29 mouse cellular contexts compared by ENCODE assay signal in the genomic region with DNA sequence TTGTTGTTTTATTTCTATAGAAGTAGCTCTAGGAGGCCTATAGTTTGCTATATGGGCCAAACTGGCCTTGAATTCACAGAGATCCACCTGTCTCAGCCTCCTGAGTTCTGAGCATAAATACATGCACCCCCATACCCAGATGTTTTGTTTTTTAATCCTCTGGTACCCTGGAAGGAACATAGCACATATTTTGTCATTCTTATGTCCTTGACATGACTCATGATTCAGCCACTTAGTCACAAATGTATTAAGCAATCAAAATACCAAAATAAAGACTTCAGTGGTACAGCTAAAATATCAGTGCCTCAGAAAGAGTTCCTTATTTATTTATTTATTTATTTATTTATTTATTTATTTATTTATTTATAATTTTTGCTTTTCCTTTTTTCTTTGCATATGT.
DNase-seq lines count a peak whose midpoint lies in the region; ATAC-seq and TF ChIP-seq lines count a peak whose summit lies in the region.
"Had no signal": no experiment of that assay in that cellular context is flagged by ENCODE, and none has a peak within 500 bp of the region (broad histone marks: within the 10 kb centered on the region; RNA-seq: fewer than 3 reads in every experiment).

No protein-coding gene starts in this region.

- H3K9ac ChIP-seq in lung, postnatal 0 days (replicated peaks; ENCODE audit: low read depth): no peak overlapping the region
- H3K9ac ChIP-seq: embryonic facial prominence, embryonic 13.5 days; embryonic facial prominence, embryonic 15.5 days; forebrain, embryonic 12.5 days had no signal

- H3K4me1 ChIP-seq in lung, postnatal 0 days (ENCODE audit: insufficient read depth, low read depth, low read length): no peaks in the 10 kb centered on the region
- H3K4me1 ChIP-seq in brown adipose tissue, adult 24 weeks (ENCODE audit: control insufficient read depth, insufficient read depth, insufficient read length, low read length): peaks cover 3% of the 10 kb centered on the region; the same call in 1 of the 2 replicates
- H3K4me1 ChIP-seq: embryonic facial prominence, embryonic 13.5 days; embryonic facial prominence, embryonic 15.5 days; forebrain, embryonic 10.5 days; forebrain, embryonic 12.5 days had no signal

- DNase-seq in lung, postnatal 0 days (ENCODE audit: low spot score): peak; percentile 32
- DNase-seq in lung, adult 18-20 months: no peak
- DNase-seq in 416B (ENCODE audit: low read depth): peak; percentile 78
- no peak for DNase-seq in kidney, adult 18-20 months
- DNase-seq in left cerebral cortex, postnatal 36 days (ENCODE audit: low spot score in 2 of 2): no peak
- no peak for DNase-seq in layer of hippocampus, postnatal 36 days
- DNase-seq: adrenal gland, adult 8-10 months; adrenal gland, postnatal 14 days; adrenal gland, postnatal 36 days; cerebellum, adult 11 months; cerebellum, adult 18-20 months; cerebellum, adult 8-10 months; cerebellum, adult 9-11 months; cerebellum, postnatal 14 days; cerebellum, postnatal 36 days; embryo, embryonic 11 days had no signal

- no peaks in the 10 kb centered on the region for H3K36me3 ChIP-seq in lung, postnatal 0 days (ENCODE audit: insufficient read depth, low read length)
- H3K36me3 ChIP-seq: embryonic facial prominence, embryonic 13.5 days; embryonic facial prominence, embryonic 15.5 days; forebrain, embryonic 10.5 days; forebrain, embryonic 12.5 days; G1E had no signal

- no peak for ATAC-seq in lung, postnatal 0 days
- ATAC-seq: activated CD4-positive, CD25-positive, alpha-beta regulatory T cell, adult 4 months; CD4-positive, CD25-positive, alpha-beta regulatory T cell, adult 4 months; forebrain, embryonic 14.5 days; forebrain, embryonic 16.5 days; Patski had no signal

- TF ChIP-seq EP300 in lung, postnatal 0 days (IDR thresholded peaks at IDR 0.05): no peak

- intact Hi-C loops in left cerebral cortex, postnatal 36 days (cut with DNase I): no loop called here

- no peaks in the 10 kb centered on the region for H3K27me3 ChIP-seq in lung, postnatal 0 days (replicated peaks; ENCODE audit: insufficient read depth, low read length)
- H3K27me3 ChIP-seq: CH12.LX; embryonic facial prominence, embryonic 13.5 days; embryonic facial prominence, embryonic 15.5 days; forebrain, embryonic 12.5 days; Patski had no signal

- H3K4me2 ChIP-seq in lung, postnatal 0 days (replicated peaks; ENCODE audit: low read depth, low read length): no peak overlapping the region
- H3K4me2 ChIP-seq: embryonic facial prominence, embryonic 13.5 days; embryonic facial prominence, embryonic 15.5 days; forebrain, embryonic 12.5 days had no signal

- H3K9me3 ChIP-seq in lung, postnatal 0 days (ENCODE audit: low read length): no peaks in the 10 kb centered on the region
- H3K9me3 ChIP-seq: embryonic facial prominence, embryonic 13.5 days; embryonic facial prominence, embryonic 15.5 days; forebrain, embryonic 10.5 days; forebrain, embryonic 12.5 days; G1E had no signal

- no peak for TF ChIP-seq CTCF in lung, postnatal 0 days (IDR thresholded peaks at IDR 0.05)

- H3K4me3 ChIP-seq in lung, postnatal 0 days (ENCODE audit: low read depth, low read length): no peak overlapping the region
- H3K4me3 ChIP-seq in brown adipose tissue, adult 24 weeks (ENCODE audit: insufficient read depth, low read depth, low read length): no peak overlapping the region
- H3K4me3 ChIP-seq: embryonic facial prominence, embryonic 13.5 days; embryonic facial prominence, embryonic 15.5 days; erythroblast, embryonic 14.5 days; forebrain, embryonic 10.5 days; forebrain, embryonic 12.5 days had no signal

- H3K27ac ChIP-seq in lung, postnatal 0 days (ENCODE audit: low read length): no peak overlapping the region
- H3K27ac ChIP-seq in brown adipose tissue, adult 24 weeks (replicated peaks; ENCODE audit: low read depth, low read length): 0 out of 2 replicates have a peak overlapping the region, but pooled peaks have one; percentile 13
- H3K27ac ChIP-seq: embryonic facial prominence, embryonic 13.5 days; embryonic facial prominence, embryonic 15.5 days; forebrain, embryonic 10.5 days; forebrain, embryonic 12.5 days had no signal

Comparison
In these comparisons a context has a peak if more than half of its experiments do, and no peak if none do; other contexts are left out.
1. DNase-seq: peak in lung, postnatal 0 days (single experiment) and 416B (single experiment); none in lung, adult 18-20 months (0 of 2), kidney, adult 18-20 months (single experiment), left cerebral cortex, postnatal 36 days (0 of 2) and layer of hippocampus, postnatal 36 days (0 of 2).